Comparison of ENCODE assay signal across 8 mouse cellular contexts in the genomic region with DNA sequence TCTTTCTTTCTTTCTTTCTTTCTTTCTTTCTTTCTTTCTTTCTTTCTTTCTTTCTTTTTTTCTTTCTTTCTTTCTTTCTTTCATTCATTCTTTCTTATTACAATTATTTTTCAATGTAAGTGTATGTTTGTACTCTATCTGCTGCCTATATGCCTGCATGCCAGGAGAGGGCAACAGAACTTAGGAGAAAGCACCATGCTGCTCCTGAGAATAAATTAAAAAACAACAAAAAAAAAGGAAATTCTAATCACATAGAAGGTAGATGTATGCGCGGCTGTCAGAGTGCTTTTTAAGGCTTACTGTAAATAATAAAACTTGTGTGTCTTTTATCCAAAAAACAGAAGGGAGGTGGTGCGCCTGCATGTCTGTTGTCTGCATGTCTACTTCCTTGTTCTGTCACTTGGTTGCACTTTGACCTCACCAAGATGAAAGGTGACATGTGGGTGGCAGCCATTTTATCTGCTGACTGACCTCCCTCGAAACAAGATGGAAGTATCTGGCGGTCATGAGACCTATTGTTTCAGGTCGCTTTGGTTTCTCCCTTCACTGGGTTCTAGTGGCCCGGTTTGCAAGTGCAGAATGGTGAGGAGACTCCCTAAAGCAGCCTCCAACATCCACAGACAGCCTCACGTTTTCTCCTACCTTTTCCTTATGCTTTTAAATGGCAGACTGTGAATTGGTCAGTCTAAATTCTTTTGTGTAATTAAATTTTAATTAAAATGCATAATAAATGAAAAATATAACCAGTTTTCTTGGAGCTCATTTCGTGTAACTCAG.
DNase-seq lines count a peak whose midpoint lies in the region; ATAC-seq lines count a peak whose summit lies in the region.
"Not testable (repeated sequence)": the region's sequence is repeated elsewhere in the genome, so short reads cannot be mapped to it uniquely, and the experiment has no call there.

No protein-coding gene starts in this region.

- not testable (repeated sequence) for H3K27ac ChIP-seq in forebrain, embryonic 15.5 days (replicated peaks); midbrain, embryonic 14.5 days (replicated peaks; ENCODE audit: low read depth, low read length); stomach, embryonic 16.5 days (ENCODE audit: low read length)

- not testable (repeated sequence) for H3K4me1 ChIP-seq in forebrain, embryonic 15.5 days; midbrain, embryonic 14.5 days (ENCODE audit: control insufficient read depth, insufficient read depth, low read length); stomach, embryonic 16.5 days (ENCODE audit: control insufficient read depth, insufficient read depth, low read length)

- 80% methylated on average over 8 of the region's 9 CpGs for WGBS in forebrain, embryonic 15.5 days
- 70% methylated on average over 8 of the region's 9 CpGs for WGBS in midbrain, embryonic 14.5 days
- WGBS in stomach, embryonic 16.5 days = 69% methylated on average over 8 of the region's 9 CpGs

- not testable (repeated sequence) for H3K9me3 ChIP-seq in forebrain, embryonic 15.5 days; midbrain, embryonic 14.5 days (ENCODE audit: control insufficient read depth, low read length); stomach, embryonic 16.5 days (replicated peaks; ENCODE audit: control insufficient read depth, low read length)

- intact Hi-C loops in heart, postnatal 14 days (cut with DNase I) = not testable (repeated sequence)

- peak; percentile 66 for ATAC-seq in CD4-positive, CD25-positive, alpha-beta regulatory T cell, adult 4 months
- ATAC-seq in forebrain, embryonic 15.5 days (replicated peaks) = peak; percentile 80
- ATAC-seq in midbrain, embryonic 14.5 days (ENCODE audit: low FRiP score, low TSS enrichment) = peak; percentile 83
- peak; percentile 81 for ATAC-seq in stomach, embryonic 16.5 days (ENCODE audit: insufficient read depth, low FRiP score)

- not testable (repeated sequence) for H3K9ac ChIP-seq in forebrain, embryonic 15.5 days (replicated peaks); midbrain, embryonic 14.5 days (replicated peaks; ENCODE audit: low read length); stomach, embryonic 16.5 days (ENCODE audit: low read length)

- H3K4me2 ChIP-seq in forebrain, embryonic 15.5 days (replicated peaks); midbrain, embryonic 14.5 days (ENCODE audit: low read length); stomach, embryonic 16.5 days (ENCODE audit: low read depth, low read length): not testable (repeated sequence)

- not testable (repeated sequence) for H3K4me3 ChIP-seq in forebrain, embryonic 15.5 days; midbrain, embryonic 14.5 days (replicated peaks; ENCODE audit: low read depth, low read length); stomach, embryonic 16.5 days (replicated peaks; ENCODE audit: low read length)

- not testable (repeated sequence) for H3K27me3 ChIP-seq in forebrain, embryonic 15.5 days; midbrain, embryonic 14.5 days (ENCODE audit: control insufficient read depth, insufficient read depth, low read length); stomach, embryonic 16.5 days (ENCODE audit: control insufficient read depth, insufficient read depth, low read length)

- not testable (repeated sequence) for H3K36me3 ChIP-seq in forebrain, embryonic 15.5 days; midbrain, embryonic 14.5 days (ENCODE audit: control insufficient read depth, insufficient read depth, low read length); stomach, embryonic 16.5 days (ENCODE audit: control insufficient read depth, insufficient read depth, low read length)

- peak; percentile 54 for DNase-seq in c-Kit-positive CD71-negative TER-119-negative erythroid progenitor cells, embryonic 14.5 days (ENCODE audit: low read depth)
- peak; percentile 34 to 39 for DNase-seq in heart, postnatal 14 days
- peak; percentile 53 to 69 for DNase-seq in kidney, postnatal 25 days
- DNase-seq in liver = peak; percentile 24
- not testable (repeated sequence) for DNase-seq in midbrain, embryonic 14.5 days
